Mouse (Mus musculus): ENCODE data around the gene Doc2b. TPM values are rescaled to one million over a fixed set of nuclear protein-coding genes. Genes with fewer than 3 reads are reported as not detected.

Doc2b gene
- polyA plus RNA-seq, 1 experiment from 2014 or later = 2.8 TPM

DNA sequence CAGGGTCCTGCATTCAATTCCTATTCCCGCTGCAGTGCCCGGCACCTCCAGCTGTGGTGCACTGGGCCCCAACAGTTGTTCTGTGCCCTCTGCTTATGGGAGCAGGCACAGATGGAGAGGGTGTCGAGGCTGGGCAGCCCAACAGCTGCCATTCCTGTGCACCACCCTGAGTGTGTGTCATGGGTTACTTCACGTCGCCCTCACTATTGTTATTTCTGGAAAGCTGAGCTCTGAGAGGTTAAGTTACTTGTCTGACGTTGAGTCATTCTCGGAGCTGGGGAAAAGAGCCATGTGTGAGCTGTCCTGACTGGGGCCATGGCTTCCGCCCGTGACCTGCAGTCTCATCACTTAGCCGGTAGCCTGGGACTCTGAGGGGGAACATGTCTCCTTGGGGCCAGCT lies 17.2 kb upstream of the Doc2b start:
- H3K9ac ChIP-seq (replicated peaks) = no peak overlapping the region
- H3K27me3 ChIP-seq (replicated peaks) = no peaks in the 10 kb centered on the region
- WGBS = 75% methylated on average over 10 of the region's 10 CpGs
- H3K4me1 ChIP-seq = peaks cover 8% of the 10 kb centered on the region; the same call in 1 of the 2 replicates
- H3K9me3 ChIP-seq (replicated peaks) = no peaks in the 10 kb centered on the region
- no peak overlapping the region for H3K27ac ChIP-seq (replicated peaks)
- no peak overlapping the region for H3K4me2 ChIP-seq
- no peak for ATAC-seq (ENCODE audit: low FRiP score)
- no peaks in the 10 kb centered on the region for H3K36me3 ChIP-seq
- no peak overlapping the region for H3K4me3 ChIP-seq (replicated peaks)

- Histone ChIP-seq H3K27me3 (replicated peaks) (no peaks in the 10 kb centered on the region), H3K9ac (replicated peaks) (no peak overlapping the region), H3K27ac (replicated peaks) (peak overlapping the region; percentile 30; the same call in 1 of the 2 replicates), H3K4me1 (no peaks in the 10 kb centered on the region), H3K4me2 (no peak overlapping the region), H3K36me3 (no peaks in the 10 kb centered on the region), H3K9me3 (replicated peaks) (no peaks in the 10 kb centered on the region), H3K4me3 (replicated peaks) (no peak overlapping the region)
- ATAC-seq (ENCODE audit: low FRiP score) = no peak
- 50% methylated on average over 3 of the region's 3 CpGs for whole genome bisulfite sequencing
These were observed 16.1 kb upstream of the Doc2b start for GRCm38 (mm10) chr11:75811900-75812299.

- H3K4me1 ChIP-seq = no peaks in the 10 kb centered on the region
- no peaks in the 10 kb centered on the region for H3K36me3 ChIP-seq
- H3K9ac ChIP-seq (replicated peaks) = no peak overlapping the region
- no peaks in the 10 kb centered on the region for H3K9me3 ChIP-seq (replicated peaks)
- no peak overlapping the region for H3K4me3 ChIP-seq (replicated peaks)
- no peak overlapping the region for H3K4me2 ChIP-seq
- H3K27me3 ChIP-seq (replicated peaks) = no peaks in the 10 kb centered on the region
- 97% methylated on average over 3 of the region's 3 CpGs for WGBS
- no peak for ATAC-seq (ENCODE audit: low FRiP score)
- no peak overlapping the region for H3K27ac ChIP-seq (replicated peaks)
These were observed 14.7 kb upstream of the Doc2b start for GRCm38 (mm10) chr11:75810526-75810925.

- H3K4me3 ChIP-seq (replicated peaks) = no peak overlapping the region
- H3K9me3 ChIP-seq (replicated peaks) = no peaks in the 10 kb centered on the region
- H3K36me3 ChIP-seq = no peaks in the 10 kb centered on the region
- ATAC-seq (ENCODE audit: low FRiP score) = no peak
- no peaks in the 10 kb centered on the region for H3K4me1 ChIP-seq
- no peak overlapping the region for H3K27ac ChIP-seq (replicated peaks)
- no peak overlapping the region for H3K9ac ChIP-seq (replicated peaks)
- no peaks in the 10 kb centered on the region for H3K27me3 ChIP-seq (replicated peaks)
- WGBS = 27% methylated on average over 5 of the region's 5 CpGs
- H3K4me2 ChIP-seq = no peak overlapping the region
These were observed 11.6 kb upstream of the Doc2b start for GRCm38 (mm10) chr11:75807486-75807885.

DNA sequence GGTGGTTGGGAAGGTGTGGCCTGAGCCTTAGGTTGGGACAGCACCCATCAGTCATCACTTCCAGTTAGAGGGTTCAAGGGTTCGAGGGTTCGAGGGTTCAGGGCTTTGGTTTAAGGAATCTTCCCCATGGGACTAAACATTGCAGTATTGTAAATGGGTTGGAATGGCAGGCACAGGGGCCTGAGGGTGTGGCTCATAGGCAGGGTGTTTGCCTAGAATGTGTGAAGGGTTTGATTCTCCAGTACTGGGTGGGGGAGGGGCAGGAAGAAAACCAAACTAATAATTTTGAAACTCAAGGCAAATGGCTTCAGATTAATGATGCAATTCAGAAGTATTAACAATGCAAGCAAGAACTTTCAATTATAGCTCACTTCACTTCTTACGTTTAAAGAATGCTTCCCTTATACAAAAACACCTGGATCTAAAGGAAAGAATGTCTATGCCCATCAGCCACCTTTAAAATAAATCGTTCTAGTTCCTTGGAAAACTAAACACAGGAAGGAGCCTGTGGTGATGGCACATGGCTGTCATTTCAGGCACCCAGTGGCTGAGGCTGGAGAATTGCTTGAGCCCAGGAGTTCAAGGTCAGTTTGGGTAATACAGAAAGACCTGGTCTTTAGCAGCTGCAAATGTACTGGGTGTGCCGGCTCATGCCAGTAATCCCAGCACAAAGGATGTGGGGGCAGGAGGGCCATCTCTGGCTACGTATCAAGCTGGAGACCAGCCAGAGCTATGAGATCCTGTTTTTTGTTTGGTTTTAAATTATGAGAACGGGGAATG lies 6.1 kb upstream of the Doc2b start:
- no peak overlapping the region for H3K27ac ChIP-seq (replicated peaks)
- H3K27me3 ChIP-seq (replicated peaks) = peaks cover 15% of the 10 kb centered on the region
- no peak for ATAC-seq (ENCODE audit: low FRiP score)
- H3K4me2 ChIP-seq = no peak overlapping the region
- no peaks in the 10 kb centered on the region for H3K4me1 ChIP-seq
- no peaks in the 10 kb centered on the region for H3K9me3 ChIP-seq (replicated peaks)
- WGBS = 88% methylated on average over 7 of the region's 7 CpGs
- H3K9ac ChIP-seq (replicated peaks) = no peak overlapping the region
- no peaks in the 10 kb centered on the region for H3K36me3 ChIP-seq
- H3K4me3 ChIP-seq (replicated peaks) = no peak overlapping the region

GRCm38 (mm10) chr11:75801369-75801768 lies 5.5 kb upstream of the Doc2b start:
- 81% methylated on average over 4 of the region's 4 CpGs for WGBS

GRCm38 (mm10) chr11:75796536-75797246 lies 842 bp upstream of the Doc2b start:
- peaks cover 49% of the 10 kb centered on the region for H3K27me3 ChIP-seq (replicated peaks)
- H3K36me3 ChIP-seq = no peaks in the 10 kb centered on the region
- peak overlapping the region; percentile 56; the same call in 1 of the 2 replicates for H3K9ac ChIP-seq (replicated peaks)
- H3K4me3 ChIP-seq (replicated peaks) = peak overlapping the region; percentile 52
- H3K4me1 ChIP-seq = peaks cover 19% of the 10 kb centered on the region
- ATAC-seq (ENCODE audit: low FRiP score) = no peak
- 74% methylated on average over 13 of the region's 13 CpGs for WGBS
- peak overlapping the region; percentile 73 for H3K4me2 ChIP-seq
- H3K27ac ChIP-seq (replicated peaks) = no peak overlapping the region
- no peaks in the 10 kb centered on the region for H3K9me3 ChIP-seq (replicated peaks)

More at GRCm38 (mm10) chr11:75801369-75801768, 5.5 kb upstream of the Doc2b start:
- Histone ChIP-seq H3K9me3 (replicated peaks) (no peaks in the 10 kb centered on the region), H3K4me1 (peaks cover 4% of the 10 kb centered on the region), H3K27ac (replicated peaks) (no peak overlapping the region), H3K4me3 (replicated peaks) (no peak overlapping the region), H3K4me2 (no peak overlapping the region), H3K36me3 (no peaks in the 10 kb centered on the region), H3K9ac (replicated peaks) (no peak overlapping the region), H3K27me3 (replicated peaks) (peaks cover 21% of the 10 kb centered on the region)
- no peak for ATAC-seq (ENCODE audit: low FRiP score)

- H3K4me2 ChIP-seq = peak overlapping the region; percentile 73
- H3K27me3 ChIP-seq (replicated peaks) = peaks cover 49% of the 10 kb centered on the region
- no peaks in the 10 kb centered on the region for H3K36me3 ChIP-seq
- H3K4me1 ChIP-seq = peaks cover 19% of the 10 kb centered on the region
- H3K9me3 ChIP-seq (replicated peaks) = no peaks in the 10 kb centered on the region
- ATAC-seq (ENCODE audit: low FRiP score) = no peak
- no peak overlapping the region for H3K27ac ChIP-seq (replicated peaks)
- peak overlapping the region; percentile 56 for H3K9ac ChIP-seq (replicated peaks)
- H3K4me3 ChIP-seq (replicated peaks) = peak overlapping the region; percentile 52
- 1% methylated on average over 38 of the region's 42 CpGs for WGBS
These were observed 570 bp downstream of the Doc2b start for GRCm38 (mm10) chr11:75795321-75795636.

- no peak overlapping the region for H3K27ac ChIP-seq (replicated peaks)
- H3K9me3 ChIP-seq (replicated peaks) = no peaks in the 10 kb centered on the region
- ATAC-seq (ENCODE audit: low FRiP score) = no peak
- H3K36me3 ChIP-seq = no peaks in the 10 kb centered on the region
- H3K4me3 ChIP-seq (replicated peaks) = peak overlapping the region; percentile 52
- H3K9ac ChIP-seq (replicated peaks) = peak overlapping the region; percentile 56
- 6% methylated on average over 32 of the region's 45 CpGs for WGBS
- peak overlapping the region; percentile 73 for H3K4me2 ChIP-seq
- H3K4me1 ChIP-seq = peaks cover 19% of the 10 kb centered on the region
- H3K27me3 ChIP-seq (replicated peaks) = peaks cover 49% of the 10 kb centered on the region
These were observed 1.1 kb downstream of the Doc2b start for GRCm38 (mm10) chr11:75794602-75795320.

DNA sequence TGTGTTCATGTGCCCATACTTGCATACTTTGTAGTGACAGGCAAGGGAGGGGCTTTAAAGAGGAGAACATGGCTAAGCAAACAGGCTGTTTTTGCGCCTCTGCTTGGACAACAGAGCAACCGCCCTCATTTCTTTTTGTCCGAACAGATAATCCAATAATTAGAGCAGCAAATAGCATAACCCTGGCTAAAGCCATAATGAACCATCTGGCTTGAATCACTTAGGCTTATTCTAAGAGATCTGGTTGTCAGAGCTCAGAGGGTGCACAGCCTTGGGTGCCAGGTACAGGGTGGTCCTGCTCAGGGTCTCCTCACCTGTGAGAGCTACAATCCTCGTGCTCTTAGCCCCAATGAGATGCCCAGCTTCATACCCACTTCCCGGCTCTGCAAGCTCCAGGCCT lies 2.5 kb downstream of the Doc2b start:
- Histone ChIP-seq H3K4me1 (peaks cover 19% of the 10 kb centered on the region), H3K9ac (replicated peaks) (no peak overlapping the region), H3K9me3 (replicated peaks) (no peaks in the 10 kb centered on the region), H3K4me2 (no peak overlapping the region), H3K36me3 (no peaks in the 10 kb centered on the region), H3K27ac (replicated peaks) (no peak overlapping the region), H3K4me3 (replicated peaks) (no peak overlapping the region), H3K27me3 (replicated peaks) (peaks cover 48% of the 10 kb centered on the region)
- no peak for ATAC-seq (ENCODE audit: low FRiP score)
- WGBS = 80% methylated on average over 5 of the region's 5 CpGs

GRCm38 (mm10) chr11:75792535-75792934 lies 3.3 kb downstream of the Doc2b start:
- peaks cover 19% of the 10 kb centered on the region for H3K4me1 ChIP-seq
- no peaks in the 10 kb centered on the region for H3K36me3 ChIP-seq
- 69% methylated on average over 5 of the region's 5 CpGs for WGBS
- peaks cover 40% of the 10 kb centered on the region for H3K27me3 ChIP-seq (replicated peaks)
- H3K9me3 ChIP-seq (replicated peaks) = no peaks in the 10 kb centered on the region
- no peak overlapping the region for H3K4me2 ChIP-seq
- no peak overlapping the region for H3K9ac ChIP-seq (replicated peaks)
- no peak overlapping the region for H3K4me3 ChIP-seq (replicated peaks)
- ATAC-seq (ENCODE audit: low FRiP score) = no peak
- H3K27ac ChIP-seq (replicated peaks) = no peak overlapping the region
